Mouse (Mus musculus) E14TG2a.4 (cell line): ENCODE data around the gene Ppm1m.

Source experiments
- CTCF ChIP-seq: conservative IDR thresholded peaks from 2 replicates; pipeline ENCODE4 v1.5.1; 2014; ENCODE audit warnings: low read length
- NANOG ChIP-seq: IDR thresholded peaks from 2 replicates; pipeline ENCODE4 v1.6.1; 2014; ENCODE audit warnings: borderline replicate concordance, low read length, mixed read lengths
- POU5F1 ChIP-seq: IDR thresholded peaks from 2 replicates; pipeline ENCODE4 v1.6.1; 2014; ENCODE audit warnings: low read length, borderline replicate concordance

- TF ChIP-seq CTCF = no peak
- no peak for TF ChIP-seq POU5F1
- no peak for TF ChIP-seq NANOG
Observed at GRCm38 (mm10) chr9:106159784-106160301, 39.7 kb downstream of the Ppm1m start.
